Mouse (Mus musculus): ENCODE results near the gene Srarp. TPM values are rescaled to one million over a fixed set of nuclear protein-coding genes. Genes with fewer than 3 reads are reported as not detected.

Srarp gene
- total RNA-seq, 1 experiment from 2014 or later = not detected

- peak; percentile 8 to 38; a peak in 1 of 4 replicates for ATAC-seq (replicated peaks in 1 of 2; ENCODE audit: insufficient read depth in 1 of 2, low FRiP score in 2 of 2, low TSS enrichment in 1 of 2, low read depth in 1 of 2, poor library complexity in 2 of 2, severe bottlenecking in 2 of 2)
Observed at GRCm38 (mm10) chr4:141411430-141411992, 24.4 kb downstream of the Srarp start.

- no peak for ATAC-seq (replicated peaks in 1 of 2; ENCODE audit: insufficient read depth in 1 of 2, low FRiP score in 2 of 2, low TSS enrichment in 1 of 2, low read depth in 1 of 2, poor library complexity in 2 of 2, severe bottlenecking in 2 of 2)
Observed at GRCm38 (mm10) chr4:141408577-141408976, 27.3 kb downstream of the Srarp start.

GRCm38 (mm10) chr4:141406516-141407299 is 29.2 kb downstream of the Srarp start:
- ATAC-seq (replicated peaks in 1 of 2; ENCODE audit: insufficient read depth in 1 of 2, low FRiP score in 2 of 2, low TSS enrichment in 1 of 2, low read depth in 1 of 2, poor library complexity in 2 of 2, severe bottlenecking in 2 of 2) = peak; percentile 73 to 79

- no peak for ATAC-seq (replicated peaks in 1 of 2; ENCODE audit: insufficient read depth in 1 of 2, low FRiP score in 2 of 2, low TSS enrichment in 1 of 2, low read depth in 1 of 2, poor library complexity in 2 of 2, severe bottlenecking in 2 of 2)
Observed at GRCm38 (mm10) chr4:141405314-141405622, 30.6 kb downstream of the Srarp start.

GRCm38 (mm10) chr4:141404518-141405313 is 31.2 kb downstream of the Srarp start:
- peak; percentile 89 to 90 for ATAC-seq (replicated peaks in 1 of 2; ENCODE audit: insufficient read depth in 1 of 2, low FRiP score in 2 of 2, low TSS enrichment in 1 of 2, low read depth in 1 of 2, poor library complexity in 2 of 2, severe bottlenecking in 2 of 2)

- no peak for ATAC-seq (replicated peaks in 1 of 2; ENCODE audit: insufficient read depth in 1 of 2, low FRiP score in 2 of 2, low TSS enrichment in 1 of 2, low read depth in 1 of 2, poor library complexity in 2 of 2, severe bottlenecking in 2 of 2)
Observed at GRCm38 (mm10) chr4:141400171-141400570, 35.7 kb downstream of the Srarp start.

- no peak for ATAC-seq (replicated peaks in 1 of 2; ENCODE audit: insufficient read depth in 1 of 2, low FRiP score in 2 of 2, low TSS enrichment in 1 of 2, low read depth in 1 of 2, poor library complexity in 2 of 2, severe bottlenecking in 2 of 2)
Observed at GRCm38 (mm10) chr4:141398545-141398944, 37.4 kb downstream of the Srarp start, which contains the start of gene Clcnka. Gene Clcnka (minus strand): TSS chr4:141398724.

- ATAC-seq (replicated peaks in 1 of 2; ENCODE audit: insufficient read depth in 1 of 2, low FRiP score in 2 of 2, low TSS enrichment in 1 of 2, low read depth in 1 of 2, poor library complexity in 2 of 2, severe bottlenecking in 2 of 2) = no peak
Observed at GRCm38 (mm10) chr4:141397861-141398260, 38.0 kb downstream of the Srarp start.

GRCm38 (mm10) chr4:141394751-141395150 is 41.2 kb downstream of the Srarp start:
- peak in 1 of 2 experiments; percentile 44; a peak in 1 of 4 replicates for ATAC-seq (replicated peaks in 1 of 2; ENCODE audit: insufficient read depth in 1 of 2, low FRiP score in 2 of 2, low TSS enrichment in 1 of 2, low read depth in 1 of 2, poor library complexity in 2 of 2, severe bottlenecking in 2 of 2)

- no peak for ATAC-seq (replicated peaks in 1 of 2; ENCODE audit: insufficient read depth in 1 of 2, low FRiP score in 2 of 2, low TSS enrichment in 1 of 2, low read depth in 1 of 2, poor library complexity in 2 of 2, severe bottlenecking in 2 of 2)
Observed at GRCm38 (mm10) chr4:141391293-141391692, 44.6 kb downstream of the Srarp start.

- ATAC-seq (replicated peaks in 1 of 2; ENCODE audit: insufficient read depth in 1 of 2, low FRiP score in 2 of 2, low TSS enrichment in 1 of 2, low read depth in 1 of 2, poor library complexity in 2 of 2, severe bottlenecking in 2 of 2) = no peak
Observed at GRCm38 (mm10) chr4:141389366-141390150, 46.3 kb downstream of the Srarp start.

- ATAC-seq (replicated peaks in 1 of 2; ENCODE audit: insufficient read depth in 1 of 2, low FRiP score in 2 of 2, low TSS enrichment in 1 of 2, low read depth in 1 of 2, poor library complexity in 2 of 2, severe bottlenecking in 2 of 2) = no peak
Observed at GRCm38 (mm10) chr4:141387933-141388332, 48.0 kb downstream of the Srarp start.

- peak; percentile 57 to 72 for ATAC-seq (replicated peaks in 1 of 2; ENCODE audit: insufficient read depth in 1 of 2, low FRiP score in 2 of 2, low TSS enrichment in 1 of 2, low read depth in 1 of 2, poor library complexity in 2 of 2, severe bottlenecking in 2 of 2)
Observed at GRCm38 (mm10) chr4:141387093-141387784, 48.7 kb downstream of the Srarp start.

GRCm38 (mm10) chr4:141386150-141386549 is 49.8 kb downstream of the Srarp start:
- ATAC-seq (replicated peaks in 1 of 2; ENCODE audit: insufficient read depth in 1 of 2, low FRiP score in 2 of 2, low TSS enrichment in 1 of 2, low read depth in 1 of 2, poor library complexity in 2 of 2, severe bottlenecking in 2 of 2) = no peak

GRCm38 (mm10) chr4:141385275-141385674 is 50.6 kb downstream of the Srarp start:
- peak; percentile 42 to 57; a peak in 3 of 4 replicates for ATAC-seq (replicated peaks in 1 of 2; ENCODE audit: insufficient read depth in 1 of 2, low FRiP score in 2 of 2, low TSS enrichment in 1 of 2, low read depth in 1 of 2, poor library complexity in 2 of 2, severe bottlenecking in 2 of 2)

Data from hematopoietic stem cell, adult 5-6 weeks (primary cell).